Mouse (Mus musculus) hematopoietic stem cell, adult 5-6 weeks (primary cell): Measurements from ENCODE around the gene Tmem222. TPM values are rescaled to one million over a fixed set of nuclear protein-coding genes. Genes with fewer than 3 reads are reported as not detected.

ENCODE experiments used
- ATAC-seq, 2 experiments: fragments of 125-278 bp in 1 of 2; replicated peaks in 1 of 2; 2 replicates each; pipeline ENCODE4 v1.8.0; 2016 to 2017; ENCODE audit warnings: inconsistent platforms in 2 of 2, mild to moderate bottlenecking in 2 of 2, moderate number of reproducible peaks in 2 of 2, low read depth in 1 of 2, moderate TSS enrichment in 1 of 2; ENCODE audit not compliant: low FRiP score in 2 of 2, poor library complexity in 2 of 2, severe bottlenecking in 2 of 2, insufficient read depth in 1 of 2, low TSS enrichment in 1 of 2
- total RNA-seq: library from RNA; stranded (forward); fragments of 172-1452, 232-1000 nt; gene quantifications from 2 replicates; pipeline ENCODE4 v1.2.3, GENCODE M21; 2017

Gene Tmem222
- total RNA-seq, 1 experiment from 2014 or later: 11.6 TPM

DNA sequence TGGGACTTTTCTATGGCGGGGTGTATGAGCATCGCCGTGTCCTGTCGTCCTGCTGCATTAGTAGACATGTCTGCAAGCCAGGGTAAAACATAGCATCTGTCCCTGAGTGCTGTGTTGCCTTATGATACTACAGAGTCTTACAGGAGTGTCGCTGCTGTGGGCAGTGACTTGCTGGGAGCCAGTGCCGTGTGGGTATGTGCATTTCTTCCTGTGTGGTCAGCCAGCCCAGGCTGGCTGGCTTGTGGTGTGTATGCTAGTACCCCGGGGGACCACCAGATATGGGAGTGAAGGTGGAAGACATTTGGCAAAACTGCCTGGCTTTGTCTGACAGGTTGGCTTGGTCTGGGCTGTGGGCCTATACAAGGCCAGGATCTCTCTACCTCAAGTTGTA lies 15.2 kb downstream of the Tmem222 start:
- peak; percentile 44 to 61 for ATAC-seq

DNA sequence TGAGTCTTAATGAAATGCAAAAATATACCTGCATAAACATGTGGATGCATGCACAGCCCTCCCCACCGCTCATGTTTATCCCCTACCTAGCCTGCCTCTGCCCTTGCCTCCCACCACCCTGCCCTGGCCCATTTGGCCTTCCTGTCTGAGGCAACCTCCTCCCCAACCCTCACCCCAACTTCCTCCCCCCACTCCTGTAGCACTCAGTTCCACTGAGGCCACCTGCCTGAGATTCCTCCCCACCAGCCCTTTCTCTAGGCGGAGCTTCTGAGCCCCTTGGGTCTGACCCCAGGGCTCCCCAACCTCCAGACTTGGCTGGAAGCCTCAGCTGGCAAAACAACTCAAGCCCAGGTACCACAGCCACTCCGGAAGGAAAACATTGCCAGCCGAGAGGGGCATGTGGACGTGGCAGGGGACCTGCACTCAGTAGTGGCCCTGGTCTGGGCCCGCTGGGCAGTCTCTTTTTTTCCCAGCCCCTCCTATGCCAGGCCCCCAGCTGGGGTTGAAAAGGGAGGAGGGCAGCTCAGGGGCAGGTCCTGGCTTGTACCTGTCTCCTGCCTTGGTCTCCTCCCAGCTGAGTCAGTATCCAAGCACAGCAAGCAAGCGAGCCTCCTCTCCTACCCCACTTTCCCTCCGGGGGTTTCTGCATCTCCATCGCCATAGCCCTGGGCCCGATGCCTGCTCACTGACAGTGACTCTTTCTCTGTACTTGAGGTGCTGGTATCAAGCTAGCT lies 15.8 kb downstream of the Tmem222 start:
- peak; percentile 15 to 41; a peak in 2 of 4 replicates for ATAC-seq

DNA sequence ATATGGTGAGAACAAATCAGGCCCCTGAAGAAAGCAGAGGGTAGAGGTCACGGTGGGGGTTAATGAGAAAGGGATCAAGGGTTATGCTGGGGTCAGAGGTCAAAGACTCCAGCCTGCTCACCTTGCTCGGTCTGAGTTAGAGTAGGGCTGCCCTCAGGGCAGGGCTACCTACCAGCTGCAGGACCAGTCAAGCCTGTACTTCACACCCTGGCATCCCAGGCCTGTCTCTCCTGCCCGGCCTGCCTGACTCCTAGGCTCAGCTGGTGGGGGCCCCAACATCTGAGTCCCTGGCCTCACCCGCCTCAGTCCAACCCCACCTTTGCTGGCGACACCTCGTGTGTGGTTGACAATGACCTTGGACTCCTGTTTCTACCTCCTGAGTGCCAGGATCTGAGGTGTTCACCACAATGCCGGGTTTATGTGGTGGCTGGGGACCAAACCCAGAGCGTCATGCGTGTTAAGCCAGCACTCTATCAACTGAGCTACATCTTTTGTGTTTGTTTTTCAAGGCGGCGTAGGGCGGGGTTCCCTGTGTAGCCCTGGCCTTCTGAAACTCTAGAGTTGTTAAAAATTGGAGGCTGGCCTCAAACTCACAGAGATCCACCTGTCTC lies 19.7 kb downstream of the Tmem222 start:
- ATAC-seq: no peak

DNA sequence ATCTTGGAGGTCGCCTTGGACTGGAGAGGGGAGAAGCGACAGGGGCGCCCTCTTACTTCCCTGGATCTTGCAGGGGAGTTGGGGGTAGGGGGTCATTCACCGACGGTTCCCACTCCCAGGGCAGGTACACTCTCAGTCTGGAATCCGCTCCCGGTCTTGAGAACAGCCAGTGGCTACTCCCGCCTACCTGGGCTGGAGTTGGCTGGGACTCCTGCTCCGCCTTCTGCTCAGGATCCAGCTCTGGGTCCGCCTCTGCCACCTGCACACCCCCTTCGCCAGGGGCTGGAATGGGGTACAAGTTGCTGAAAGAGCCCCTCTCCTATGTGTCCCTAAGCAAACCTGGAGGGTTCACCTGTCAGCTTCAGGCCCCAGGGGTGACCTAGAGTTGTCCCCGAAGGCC lies 20.4 kb downstream of the Tmem222 start:
- ATAC-seq: no peak

DNA sequence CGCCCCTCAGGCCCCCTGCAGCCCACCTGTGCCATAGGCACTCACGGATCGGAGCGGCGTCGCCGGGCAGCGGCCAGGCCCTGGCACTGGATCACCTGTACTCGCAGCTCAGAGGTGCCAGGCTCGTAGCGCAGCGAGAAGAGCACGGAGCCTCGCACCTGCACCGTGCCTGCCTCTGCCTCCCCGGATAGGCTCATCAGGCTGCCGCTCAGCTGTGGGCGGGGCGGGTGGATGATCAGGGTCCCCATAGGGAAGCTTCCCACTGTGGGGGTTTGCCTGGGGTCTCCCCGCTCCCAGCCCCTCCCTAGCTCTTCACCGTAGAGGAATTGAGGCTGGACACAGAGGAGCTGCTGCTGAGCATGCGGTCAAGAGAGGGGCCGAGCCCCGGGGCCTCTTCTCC lies 20.8 kb downstream of the Tmem222 start:
- no peak for ATAC-seq

DNA sequence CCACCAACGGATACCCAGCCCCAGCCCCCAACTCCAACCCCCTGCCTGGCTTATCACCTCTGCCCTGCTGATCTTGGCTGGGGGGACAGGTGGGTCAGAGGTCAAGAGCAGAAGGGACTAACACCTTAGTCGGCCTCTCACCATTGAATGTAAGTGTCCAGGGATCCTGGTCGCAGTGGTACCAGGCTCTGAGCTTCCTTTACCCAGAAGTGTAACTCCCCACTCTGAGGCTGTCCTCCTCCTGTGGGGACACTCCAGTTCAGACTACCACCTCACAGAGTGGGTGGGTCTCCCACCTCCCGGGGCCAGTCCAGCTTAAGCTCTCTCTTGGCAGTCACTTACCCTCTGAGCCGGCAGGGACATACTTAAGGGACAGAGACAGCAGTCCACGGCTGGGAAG lies 22.2 kb downstream of the Tmem222 start:
- ATAC-seq: no peak

DNA sequence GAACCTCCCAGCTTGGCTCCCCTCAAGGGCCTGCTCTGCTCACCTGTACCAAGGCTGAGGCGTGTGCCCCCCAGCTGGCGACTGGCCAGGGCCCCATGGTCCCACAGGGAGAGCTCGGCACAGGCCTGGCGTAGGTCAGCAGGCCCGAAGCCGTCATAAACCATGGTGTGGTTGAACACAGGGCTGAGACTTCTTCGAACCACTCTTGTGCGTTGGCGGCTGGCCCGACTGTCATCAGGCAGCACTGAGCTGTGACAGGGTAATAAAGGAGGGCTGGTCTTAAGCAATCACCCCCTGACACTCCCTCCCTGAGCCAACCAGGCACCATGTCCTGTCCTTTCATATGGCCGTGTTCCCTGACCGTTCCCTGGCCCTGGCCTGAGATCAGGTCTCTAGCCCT lies 24.2 kb downstream of the Tmem222 start:
- no peak for ATAC-seq

DNA sequence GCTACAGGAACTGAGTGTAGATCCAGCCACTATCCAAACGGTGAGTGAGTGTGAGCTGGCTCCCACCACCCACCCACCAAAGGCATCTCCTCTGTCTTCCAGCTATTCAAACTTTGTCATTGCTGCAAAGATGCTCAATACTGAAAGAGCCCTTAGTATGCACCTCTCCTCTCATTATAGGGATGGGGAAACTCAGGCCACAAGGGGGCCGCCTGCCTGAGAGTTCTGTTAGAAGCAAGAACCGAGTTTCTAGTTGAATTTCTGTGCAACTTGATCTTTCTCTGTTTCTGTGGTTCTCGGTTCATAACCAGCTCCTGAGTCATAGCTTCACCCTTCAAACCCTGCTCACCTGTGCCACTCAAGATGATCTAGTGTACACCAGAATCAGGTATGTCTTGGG lies 25.5 kb downstream of the Tmem222 start:
- no peak for ATAC-seq

DNA sequence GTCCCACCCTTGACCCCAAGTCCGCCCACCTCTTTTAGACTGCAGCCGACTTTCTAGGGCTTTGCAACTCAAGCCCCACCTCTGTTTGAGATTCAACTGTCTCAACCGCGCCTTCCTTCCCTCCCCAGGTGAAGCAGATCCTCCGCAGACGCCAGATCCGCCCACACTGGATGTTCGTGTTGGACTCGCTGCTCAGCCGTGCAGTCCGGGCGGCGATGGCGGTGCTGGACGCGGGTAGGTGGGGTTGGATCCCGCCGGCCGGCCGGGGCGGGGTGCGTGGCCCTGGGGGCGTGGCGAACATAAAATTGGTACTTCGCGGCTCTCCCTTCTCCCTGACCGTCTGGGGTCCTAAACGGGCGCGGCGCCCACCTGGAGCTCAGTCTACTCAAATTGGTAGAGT lies 26.4 kb downstream of the Tmem222 start:
- ATAC-seq: no peak

DNA sequence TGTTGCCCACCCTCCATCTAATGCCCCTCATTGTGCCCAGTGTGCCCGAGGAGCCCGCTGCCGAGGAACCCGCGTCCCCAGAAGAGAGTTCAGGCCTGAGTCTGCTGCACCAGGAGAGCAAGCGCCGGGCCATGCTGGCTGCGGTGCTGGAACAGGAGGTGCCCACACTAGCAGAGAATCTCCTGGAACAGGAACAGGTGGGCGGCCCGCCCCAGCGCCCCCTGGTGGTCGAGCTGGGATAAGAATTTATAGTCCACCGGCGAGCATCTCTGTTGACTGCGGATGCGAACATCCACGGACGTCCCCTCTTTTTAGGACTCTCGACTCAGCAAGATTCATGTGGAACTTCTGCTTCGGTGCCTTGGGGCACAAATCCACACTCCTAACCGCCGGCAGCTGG lies 27.0 kb downstream of the Tmem222 start:
- peak; percentile 56 to 57; a peak in 2 of 4 replicates for ATAC-seq

DNA sequence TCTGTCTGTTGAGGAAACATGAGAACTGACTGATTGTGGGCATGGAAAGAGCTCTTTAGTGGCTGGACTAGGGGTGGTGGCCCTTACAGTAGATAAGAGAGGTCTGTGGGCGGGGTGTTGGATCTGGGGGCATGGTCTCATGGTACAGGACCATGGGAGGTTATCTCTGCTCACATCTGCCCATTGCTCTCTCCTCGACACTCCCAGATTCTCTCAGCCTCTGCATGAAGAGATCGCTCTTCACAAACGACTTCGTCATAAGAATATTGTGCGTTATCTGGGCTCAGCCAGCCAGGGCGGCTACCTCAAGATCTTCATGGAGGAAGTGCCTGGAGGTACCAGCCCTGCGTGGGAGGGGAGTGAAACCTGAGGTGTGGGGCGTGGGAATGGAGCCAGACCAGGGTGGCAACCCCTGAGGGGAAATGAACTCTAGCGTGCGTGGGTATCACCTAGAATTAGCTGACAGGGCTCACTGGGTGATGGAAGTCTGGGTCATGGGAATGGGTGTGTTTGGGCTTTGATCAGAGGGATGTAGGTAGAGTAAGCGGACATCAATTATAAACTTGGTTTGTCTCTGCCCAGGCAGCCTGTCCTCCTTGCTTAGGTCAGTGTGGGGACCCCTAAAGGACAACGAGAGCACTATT lies 29.7 kb downstream of the Tmem222 start:
- peak in 1 of 2 experiments; percentile 29; a peak in 1 of 4 replicates for ATAC-seq

DNA sequence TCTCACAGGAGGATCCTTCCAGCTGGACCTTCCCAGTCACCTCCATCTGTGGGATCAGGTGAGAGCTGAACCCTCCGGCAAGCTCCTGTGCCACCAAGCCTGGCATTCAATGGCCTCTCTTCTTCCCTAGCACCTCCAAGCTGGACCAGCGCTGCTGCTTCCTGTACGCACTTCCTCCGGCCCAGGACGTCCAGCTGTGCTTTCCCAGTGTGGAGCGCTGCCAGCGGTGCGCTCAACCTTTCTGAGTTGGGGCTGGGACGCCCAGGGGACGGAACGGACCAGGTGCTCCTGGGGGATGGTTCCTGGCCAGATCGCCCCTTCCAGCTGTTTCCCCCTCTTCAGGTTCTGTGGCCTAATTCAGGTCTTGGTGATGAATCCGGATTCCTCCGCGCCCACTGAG lies 30.5 kb downstream of the Tmem222 start:
- no peak for ATAC-seq

DNA sequence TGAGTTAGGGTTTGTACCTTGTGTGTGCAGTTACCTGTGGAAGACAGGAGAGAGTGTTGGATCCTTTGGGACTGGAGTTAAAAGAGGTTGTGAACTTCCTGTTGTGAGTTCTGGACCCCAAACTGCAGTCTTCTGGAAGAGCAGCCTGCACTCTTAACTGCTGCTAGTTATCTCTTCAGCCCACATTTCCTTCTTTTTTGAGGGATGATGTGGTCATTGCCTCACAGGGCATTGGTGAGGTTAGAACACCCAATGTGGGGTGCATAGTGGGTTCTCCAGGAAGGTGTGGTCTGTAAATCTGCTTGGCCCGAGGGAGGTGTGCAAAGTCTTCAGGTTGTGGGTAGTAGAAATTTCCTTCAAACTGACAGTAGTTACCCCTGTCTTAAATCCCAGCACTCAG lies 33.3 kb downstream of the Tmem222 start:
- no peak for ATAC-seq

DNA sequence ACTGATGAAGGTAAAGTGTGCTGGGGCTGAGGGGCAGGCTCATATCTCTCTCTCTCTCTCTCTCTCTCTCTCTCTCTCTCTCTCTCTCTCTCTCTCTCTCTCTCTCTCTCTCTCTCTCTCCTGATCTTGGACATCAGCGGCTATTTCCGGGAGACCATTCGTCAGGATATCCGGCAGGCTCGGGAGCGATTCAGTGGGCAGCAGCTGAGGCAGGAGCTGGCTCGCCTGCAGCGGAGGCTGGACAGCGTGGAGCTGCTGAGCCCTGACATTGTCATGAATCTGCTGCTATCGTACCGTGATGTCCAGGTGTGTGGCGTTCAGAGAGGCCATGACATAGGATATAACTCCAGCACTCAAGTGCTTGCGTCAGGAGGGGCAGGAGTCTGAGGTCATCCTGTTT lies 34.1 kb downstream of the Tmem222 start:
- no peak for ATAC-seq

DNA sequence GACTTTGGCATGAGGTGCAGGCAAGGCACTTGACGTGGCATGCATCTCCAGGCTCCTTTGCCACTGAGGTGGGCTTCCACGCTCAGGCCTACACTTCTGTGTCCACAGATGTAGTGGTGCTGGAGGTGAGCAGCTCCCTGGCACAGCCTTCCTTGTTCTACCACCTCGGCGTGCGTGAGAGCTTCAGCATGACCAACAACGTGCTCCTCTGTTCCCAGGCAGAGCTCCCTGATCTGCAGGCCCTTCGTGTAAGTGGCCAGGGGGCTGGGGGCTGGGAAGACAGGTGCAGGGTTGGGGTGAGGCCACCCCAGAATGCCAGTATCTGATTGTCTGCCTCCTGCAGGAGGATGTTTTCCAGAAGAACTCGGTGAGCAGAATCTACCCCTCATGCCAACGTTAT lies 34.9 kb downstream of the Tmem222 start:
- ATAC-seq: no peak

DNA sequence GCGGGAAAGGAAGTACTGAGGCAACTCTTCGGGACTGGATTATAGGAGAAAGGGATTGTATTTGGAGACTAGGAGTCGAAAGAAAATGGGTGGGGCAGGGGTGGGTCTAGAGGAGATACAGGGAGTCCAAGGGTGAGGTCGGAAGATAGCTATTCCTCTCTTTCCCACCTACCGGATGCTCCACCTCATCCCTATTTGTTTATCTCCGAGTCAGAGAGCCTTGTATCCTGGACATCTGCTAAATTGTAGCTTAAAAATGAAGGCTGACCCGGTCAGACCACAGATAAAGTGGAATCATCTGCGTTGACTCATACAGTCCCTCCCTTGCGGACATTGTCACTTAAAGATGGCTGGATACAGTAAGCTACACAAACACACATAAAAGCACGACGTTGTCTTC lies 35.7 kb downstream of the Tmem222 start:
- ATAC-seq: no peak

DNA sequence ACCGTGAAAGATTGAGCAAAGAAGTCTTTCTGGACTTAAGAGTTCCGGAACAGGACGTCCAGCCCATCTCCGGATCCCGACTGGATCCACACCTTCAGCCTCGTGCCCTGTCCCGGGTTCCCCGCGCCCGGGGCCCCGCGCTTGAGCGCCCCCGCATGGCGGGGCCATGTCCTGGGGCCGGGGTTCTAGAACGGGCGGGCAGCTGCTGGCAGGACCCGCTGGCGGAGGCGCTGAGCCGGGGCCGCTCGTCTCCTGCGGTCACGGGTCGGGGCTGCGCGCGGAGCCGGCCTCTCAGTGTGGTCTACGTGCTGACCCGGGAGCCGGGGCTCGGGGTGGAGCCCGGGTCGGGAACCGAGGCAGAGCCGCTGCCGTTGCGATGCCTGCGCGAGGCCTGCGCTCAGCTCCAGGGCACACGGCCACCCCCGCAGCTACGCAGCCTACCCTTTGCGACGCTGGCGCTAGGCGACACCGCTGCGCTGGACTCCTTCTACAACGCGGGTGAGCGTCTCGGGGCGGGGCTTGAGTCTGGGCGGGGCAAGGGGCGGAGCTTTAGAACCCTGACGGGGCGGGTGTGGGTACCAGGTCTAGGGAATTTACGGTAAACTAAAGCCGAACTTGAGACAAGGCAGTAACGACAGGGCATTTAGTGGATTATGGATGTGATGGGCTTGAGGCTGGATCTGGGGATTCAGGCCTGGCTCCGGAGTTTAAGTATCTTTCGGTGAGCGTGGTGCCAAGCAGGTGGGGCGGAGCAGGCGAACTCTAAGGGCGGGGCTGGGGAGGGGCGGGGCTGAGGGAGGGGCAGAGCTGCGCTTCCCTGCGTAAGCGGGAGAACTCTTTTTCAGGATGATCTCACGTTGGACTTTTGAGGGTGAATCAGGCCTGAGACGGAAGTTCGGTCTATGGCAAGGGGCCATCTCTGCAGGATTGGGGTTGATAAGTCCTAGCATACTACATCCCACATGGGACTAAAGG lies 36.4 kb downstream of the Tmem222 start:
- ATAC-seq: peak; percentile 71 to 80
